Mouse (Mus musculus) CD4-positive naive resting alpha-beta T cell, adult 57 days (primary cell): Measurements from ENCODE around the gene Cxcl1. TPM values are rescaled to one million over a fixed set of nuclear protein-coding genes. Genes with fewer than 3 reads are reported as not detected.

Source experiments
- total RNA-seq: library from RNA; stranded (reverse); gene quantifications from one replicate; pipeline ENCODE4 v1.2.4, GENCODE M21; 2023

Gene Cxcl1
- total RNA-seq: 0.65 TPM

GRCm38 (mm10) chr5:90890519-90891463 is at the start of gene Cxcl1:
Gene Cxcl1, plus strand, starts transcription at chr5:90891241.

DNA sequence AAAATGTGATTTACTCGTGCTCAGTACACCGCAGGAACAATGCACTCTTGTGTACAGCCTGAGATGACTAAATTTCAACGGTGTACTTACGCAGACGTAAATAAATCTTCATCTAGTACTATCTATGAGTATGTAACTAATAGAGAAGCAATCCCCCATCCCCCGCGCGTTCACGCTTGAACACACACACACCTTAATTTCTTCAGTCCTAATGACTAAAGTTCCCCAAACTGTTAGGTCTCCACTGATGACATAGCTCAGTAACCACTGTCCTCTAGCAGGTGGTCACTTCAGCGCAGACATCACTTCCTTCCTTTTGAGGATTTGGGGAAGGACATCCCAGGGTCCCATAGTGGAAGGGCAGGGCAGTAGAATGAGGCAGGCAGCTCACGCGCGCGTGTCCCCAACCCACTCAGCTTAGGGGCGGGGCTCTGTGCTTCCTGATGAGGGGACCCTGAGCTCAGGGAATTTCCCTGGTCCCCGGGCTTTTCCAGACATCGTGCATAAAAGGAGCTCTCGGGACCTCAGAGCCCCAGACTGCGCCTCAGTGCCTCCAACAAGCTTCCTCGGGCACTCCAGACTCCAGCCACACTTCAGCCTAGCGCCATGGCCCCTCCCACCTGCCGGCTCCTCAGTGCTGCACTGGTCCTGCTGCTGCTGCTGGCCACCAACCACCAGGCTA is 12.4 kb downstream of the Cxcl1 start, which contains the start of gene Cxcl2:
Gene Cxcl2, plus strand, starts transcription at position 533 of the 682 bp plus-strand sequence.

GRCm38 (mm10) chr5:90930971-90931851 is 40.2 kb downstream of the Cxcl1 start, which contains the start of gene Mthfd2l:
Gene Mthfd2l, plus strand, starts transcription at chr5:90931117.

Other genes with a start within 250 kb of the Cxcl1 start
- 0.62 TPM for gene Cxcl5, start 131.9 kb upstream of the Cxcl1 start, total RNA-seq
- gene Ppbp, start 122.7 kb upstream of the Cxcl1 start, total RNA-seq: 7.9 TPM
- 4.3 TPM for gene Pf4, start 118.8 kb upstream of the Cxcl1 start, total RNA-seq
- gene Cxcl3, start 105.1 kb upstream of the Cxcl1 start, total RNA-seq: not detected
- not detected for gene Cxcl15, start 96.7 kb upstream of the Cxcl1 start, total RNA-seq
- gene Cxcl2, start 12.6 kb downstream of the Cxcl1 start, total RNA-seq: 7.3 TPM
- gene Mthfd2l, start 39.9 kb downstream of the Cxcl1 start, total RNA-seq: 4.6 TPM
- not detected for gene Epgn, start 136.2 kb downstream of the Cxcl1 start, total RNA-seq
- gene Ereg, start 183.4 kb downstream of the Cxcl1 start, total RNA-seq: not detected
- 0.65 TPM for gene Areg, start 248.4 kb downstream of the Cxcl1 start, total RNA-seq